Mouse (Mus musculus): Measurements from ENCODE around the gene Adgrg3. TPM values are rescaled to one million over a fixed set of nuclear protein-coding genes. Genes with fewer than 3 reads are reported as not detected.

The Adgrg3 gene
- total RNA-seq, 2 experiments from 2014 or later, result 0.29 TPM; not detected in 1

- intact Hi-C loops (cut with DNase I), result loop anchor here (5.0 kb wide), 1 partner anchor 119 kb away; no protein-coding TSS in a partner anchor
- no peak for DNase-seq (ENCODE audit: low spot score in 2 of 2)
These were observed 26.0 kb upstream of the Adgrg3 start for GRCm38 (mm10) chr8:94991454-94991994.

- no peak for DNase-seq (ENCODE audit: low spot score in 2 of 2)
- intact Hi-C loops (cut with DNase I), result loop anchor here (5.0 kb wide), 1 partner anchor 120 kb away; no protein-coding TSS in a partner anchor
These were observed 25.5 kb upstream of the Adgrg3 start for GRCm38 (mm10) chr8:94992010-94992409.

GRCm38 (mm10) chr8:94992534-94992933 is 25.0 kb upstream of the Adgrg3 start:
- intact Hi-C loops (cut with DNase I), result loop anchor here (5.0 kb wide), 1 partner anchor 120 kb away; no protein-coding TSS in a partner anchor

GRCm38 (mm10) chr8:94992996-94993724 is 24.3 kb upstream of the Adgrg3 start:
- intact Hi-C loops (cut with DNase I), result loop anchor here (5.0 kb wide), 1 partner anchor 121 kb away; no protein-coding TSS in a partner anchor
- no peak for DNase-seq (ENCODE audit: low spot score in 2 of 2)

More at GRCm38 (mm10) chr8:94992534-94992933, 25.0 kb upstream of the Adgrg3 start:
- peak in 1 of 2 experiments; percentile 54 for DNase-seq (ENCODE audit: low spot score in 2 of 2)

- DNase-seq (ENCODE audit: low spot score in 2 of 2), result peak; percentile 64
- intact Hi-C loops (cut with DNase I), result loop anchor here (5.0 kb wide), 1 partner anchor 122 kb away; no protein-coding TSS in a partner anchor
These were observed 23.5 kb upstream of the Adgrg3 start for GRCm38 (mm10) chr8:94994006-94994405.

- no peak for DNase-seq (ENCODE audit: low spot score in 2 of 2)
- intact Hi-C loops (cut with DNase I), result loop anchor here (5.0 kb wide), 1 partner anchor 122 kb away; no protein-coding TSS in a partner anchor
These were observed 23.0 kb upstream of the Adgrg3 start for GRCm38 (mm10) chr8:94994510-94994909.

GRCm38 (mm10) chr8:94995336-94995893 is 22.1 kb upstream of the Adgrg3 start:
- intact Hi-C loops (cut with DNase I), result no loop called here
- no peak for DNase-seq (ENCODE audit: low spot score in 2 of 2)

- no peak for DNase-seq (ENCODE audit: low spot score in 2 of 2)
- intact Hi-C loops (cut with DNase I), result no loop called here
These were observed 21.5 kb upstream of the Adgrg3 start for GRCm38 (mm10) chr8:94996037-94996436.

- intact Hi-C loops (cut with DNase I), result no loop called here
- DNase-seq (ENCODE audit: low spot score in 2 of 2), result no peak
These were observed 20.3 kb upstream of the Adgrg3 start for GRCm38 (mm10) chr8:94996899-94997856.

- no peak for DNase-seq (ENCODE audit: low spot score in 2 of 2)
- intact Hi-C loops (cut with DNase I), result no loop called here
These were observed 19.6 kb upstream of the Adgrg3 start for GRCm38 (mm10) chr8:94997857-94998243.

- DNase-seq (ENCODE audit: low spot score in 2 of 2), result no peak
- intact Hi-C loops (cut with DNase I), result no loop called here
These were observed 19.1 kb upstream of the Adgrg3 start for GRCm38 (mm10) chr8:94998431-94998830.

GRCm38 (mm10) chr8:94999004-94999403 is 18.5 kb upstream of the Adgrg3 start:
- DNase-seq (ENCODE audit: low spot score in 2 of 2), result no peak
- intact Hi-C loops (cut with DNase I), result no loop called here

GRCm38 (mm10) chr8:94999956-95000355 is 17.5 kb upstream of the Adgrg3 start:
- intact Hi-C loops (cut with DNase I), result no loop called here
- DNase-seq (ENCODE audit: low spot score in 2 of 2), result no peak

- DNase-seq (ENCODE audit: low spot score in 2 of 2), result no peak
- intact Hi-C loops (cut with DNase I), result loop anchor here (1.0 kb wide), 1 partner anchor 50 kb away; no protein-coding TSS in a partner anchor
These were observed 16.8 kb upstream of the Adgrg3 start for GRCm38 (mm10) chr8:95000684-95001083.

GRCm38 (mm10) chr8:95001165-95001564 is 16.3 kb upstream of the Adgrg3 start:
- intact Hi-C loops (cut with DNase I), result loop anchor here (1.0 kb wide), 1 partner anchor 51 kb away; no protein-coding TSS in a partner anchor
- no peak for DNase-seq (ENCODE audit: low spot score in 2 of 2)

GRCm38 (mm10) chr8:95001655-95002054 is 15.8 kb upstream of the Adgrg3 start:
- peak; percentile 69 to 77 for DNase-seq (ENCODE audit: low spot score in 2 of 2)
- intact Hi-C loops (cut with DNase I), result loop anchor here (1.0 kb wide), 1 partner anchor 51 kb away; no protein-coding TSS in a partner anchor

- no peak for DNase-seq (ENCODE audit: low spot score in 2 of 2)
- intact Hi-C loops (cut with DNase I), result no loop called here
These were observed 15.3 kb upstream of the Adgrg3 start for GRCm38 (mm10) chr8:95002089-95002655.

GRCm38 (mm10) chr8:95012442-95012919 is 5.0 kb upstream of the Adgrg3 start:
- intact Hi-C loops (cut with DNase I), result no loop called here
- no peak for DNase-seq (ENCODE audit: low spot score in 2 of 2)

- intact Hi-C loops (cut with DNase I), result no loop called here
- DNase-seq (ENCODE audit: low spot score in 2 of 2), result no peak
These were observed 1.6 kb upstream of the Adgrg3 start for GRCm38 (mm10) chr8:95015866-95016265.
